11 mouse cellular contexts compared by ENCODE assay signal in genomic region chr13:98534913-98535262, GRCm38 (mm10). TPM values are rescaled to one million over a fixed set of nuclear protein-coding genes. Genes with fewer than 3 reads are reported as not detected.
A peak's percentile ranks its signal among the peaks of the same experiment; 100 is the strongest.
DNase-seq lines count a peak whose midpoint lies in the region; ATAC-seq and TF ChIP-seq lines count a peak whose summit lies in the region.
"Had no signal": no experiment of that assay in that cellular context is flagged by ENCODE, and none has a peak within 500 bp of the region (broad histone marks: within the 10 kb centered on the region; RNA-seq: fewer than 3 reads in every experiment).

No protein-coding gene starts in this region.

- peak overlapping the region; percentile 29; the same call in 1 of the 2 replicates for H3K4me3 ChIP-seq in heart, embryonic 10.5 days
- no peak overlapping the region for H3K4me3 ChIP-seq in lung, embryonic 14.5 days (ENCODE audit: low read depth, low read length)
- H3K4me3 ChIP-seq in intestine, postnatal 0 days (ENCODE audit: low read depth, low read length): no peak overlapping the region
- no peak overlapping the region for H3K4me3 ChIP-seq in stomach, embryonic 14.5 days (ENCODE audit: low read depth, low read length)
- H3K4me3 ChIP-seq: neural tube, embryonic 12.5 days had no signal

- H3K9ac ChIP-seq in lung, embryonic 14.5 days: no peak overlapping the region
- no peak overlapping the region for H3K9ac ChIP-seq in intestine, postnatal 0 days (ENCODE audit: low read depth, low read length)
- H3K9ac ChIP-seq in stomach, embryonic 14.5 days (replicated peaks; ENCODE audit: low read depth, low read length): no peak overlapping the region
- H3K9ac ChIP-seq: neural tube, embryonic 12.5 days had no signal

- intact Hi-C loops in heart, postnatal 10 days (cut with DNase I): no loop called here

- peak; percentile 68 for DNase-seq in heart, embryonic 10.5 days (ENCODE audit: low spot score)
- DNase-seq in heart, postnatal 10 days: no peak
- no peak for DNase-seq in lung, embryonic 14.5 days
- no peak for DNase-seq in lung, postnatal 10 days
- DNase-seq: thymus, postnatal 36 days had no signal

- H3K27ac ChIP-seq in heart, embryonic 10.5 days: peak overlapping the region; percentile 50
- H3K27ac ChIP-seq in lung, embryonic 14.5 days (ENCODE audit: low read depth): peak overlapping the region; percentile 6; the same call in 1 of the 2 replicates
- H3K27ac ChIP-seq in intestine, postnatal 0 days (ENCODE audit: low read depth, low read length): no peak overlapping the region
- peak overlapping the region; percentile 29; the same call in 1 of the 2 replicates for H3K27ac ChIP-seq in stomach, embryonic 14.5 days (ENCODE audit: low read length)
- H3K27ac ChIP-seq: neural tube, embryonic 12.5 days had no signal

- ATAC-seq in lung, embryonic 14.5 days (ENCODE audit: insufficient read depth): 0 out of 2 replicates have a peak, but pooled peaks have one; percentile 33
- peak; percentile 32; the same call in 1 of the 2 replicates for ATAC-seq in intestine, postnatal 0 days
- peak; percentile 50; the same call in 1 of the 2 replicates for ATAC-seq in stomach, embryonic 14.5 days (ENCODE audit: insufficient number of reproducible peaks, insufficient read depth, low FRiP score, low read depth)
- no peak for ATAC-seq in erythroid progenitor cell, adult 5-6 weeks (replicated peaks; ENCODE audit: low FRiP score, poor library complexity, severe bottlenecking)
- no peak for ATAC-seq in megakaryocyte, adult 5-6 weeks (ENCODE audit: poor library complexity, severe bottlenecking)
- ATAC-seq: CD4-positive, CD25-positive, alpha-beta regulatory T cell, adult 4 months had no signal

- H3K36me3 ChIP-seq in heart, embryonic 10.5 days: no peaks in the 10 kb centered on the region
- no peaks in the 10 kb centered on the region for H3K36me3 ChIP-seq in lung, embryonic 14.5 days (ENCODE audit: insufficient read depth)
- H3K36me3 ChIP-seq in intestine, postnatal 0 days (ENCODE audit: control insufficient read depth, insufficient read depth): no peaks in the 10 kb centered on the region
- H3K36me3 ChIP-seq in stomach, embryonic 14.5 days (ENCODE audit: control insufficient read depth, insufficient read depth, low read length): no peaks in the 10 kb centered on the region
- H3K36me3 ChIP-seq: neural tube, embryonic 12.5 days had no signal

- H3K27me3 ChIP-seq in heart, embryonic 10.5 days (ENCODE audit: insufficient read depth, poor library complexity, severe bottlenecking): no peaks in the 10 kb centered on the region; the same call in 1 of the 2 replicates
- 0 out of 2 replicates have a peak, but pooled peaks cover 5% of the 10 kb centered on the region for H3K27me3 ChIP-seq in lung, embryonic 14.5 days (ENCODE audit: insufficient read depth, low read length)
- 0 out of 2 replicates have a peak, but pooled peaks cover 4% of the 10 kb centered on the region for H3K27me3 ChIP-seq in intestine, postnatal 0 days (replicated peaks; ENCODE audit: control insufficient read depth, insufficient read depth, low read length)
- no peaks in the 10 kb centered on the region for H3K27me3 ChIP-seq in stomach, embryonic 14.5 days (ENCODE audit: control insufficient read depth, insufficient read depth, low read length)

- peaks cover 5% of the 10 kb centered on the region; the same call in 1 of the 2 replicates for H3K9me3 ChIP-seq in heart, embryonic 10.5 days
- H3K9me3 ChIP-seq in lung, embryonic 14.5 days (ENCODE audit: low read depth, low read length): no peaks in the 10 kb centered on the region
- H3K9me3 ChIP-seq in intestine, postnatal 0 days (ENCODE audit: control insufficient read depth): 0 out of 2 replicates have a peak, but pooled peaks cover 3% of the 10 kb centered on the region
- H3K9me3 ChIP-seq in stomach, embryonic 14.5 days (ENCODE audit: control insufficient read depth, low read depth, low read length): no peaks in the 10 kb centered on the region

- no peak for TF ChIP-seq CTCF in lung, embryonic 14.5 days (IDR thresholded peaks at IDR 0.05; ENCODE audit: low read depth)
- no peak for TF ChIP-seq CTCF in intestine, postnatal 0 days (IDR thresholded peaks at IDR 0.05; ENCODE audit: low read depth)

- peak overlapping the region; percentile 50 for H3K4me2 ChIP-seq in lung, embryonic 14.5 days
- peak overlapping the region; percentile 56 for H3K4me2 ChIP-seq in intestine, postnatal 0 days (replicated peaks; ENCODE audit: low read depth)
- H3K4me2 ChIP-seq in stomach, embryonic 14.5 days (replicated peaks; ENCODE audit: low read depth, low read length): peak overlapping the region; percentile 33

- 45% methylated on average over 2 of the region's 2 CpGs for WGBS in heart, embryonic 10.5 days
- WGBS in lung, embryonic 14.5 days: 27% methylated on average over 2 of the region's 2 CpGs
- 24% methylated on average over 2 of the region's 2 CpGs for whole genome bisulfite sequencing in intestine, postnatal 0 days
- WGBS in stomach, embryonic 14.5 days: 7% methylated on average over 2 of the region's 2 CpGs

- peaks cover 48% of the 10 kb centered on the region for H3K4me1 ChIP-seq in heart, embryonic 10.5 days
- peaks cover 11% of the 10 kb centered on the region for H3K4me1 ChIP-seq in lung, embryonic 14.5 days (ENCODE audit: insufficient read depth)
- H3K4me1 ChIP-seq in intestine, postnatal 0 days (replicated peaks; ENCODE audit: control insufficient read depth, insufficient read depth, low read length): no peaks in the 10 kb centered on the region; the same call in 1 of the 2 replicates
- H3K4me1 ChIP-seq in stomach, embryonic 14.5 days (ENCODE audit: control insufficient read depth, insufficient read depth, low read length): peaks cover 18% of the 10 kb centered on the region; the same call in 1 of the 2 replicates

RNA-seq across cellular contexts. Expression of gene Gm10320, which starts 43.1 kb away (rescaled TPM):
- polyA plus RNA-seq in heart, embryonic 10.5 days (2016; fragmentation: Nextera tagmentation; extraction: Ambion mirVana): 0.48 and 0.82 TPM in 2 replicates
- not detected for total RNA-seq in heart, postnatal 10 days (2021)
- polyA plus RNA-seq in lung, embryonic 14.5 days (2014; fragmentation: Nextera tagmentation; extraction: Ambion mirVana): 1.8 TPM in 2 replicates
- polyA plus RNA-seq in intestine, postnatal 0 days (2015; fragmentation: Nextera tagmentation; extraction: Ambion mirVana): 1.9 and 2.4 TPM in 2 replicates
- polyA plus RNA-seq in stomach, embryonic 14.5 days (2014; fragmentation: Nextera tagmentation; extraction: Ambion mirVana): 1.2 and 1.4 TPM in 2 replicates
- total RNA-seq in erythroid progenitor cell, adult 5-6 weeks (2015; ENCODE audit: low replicate concordance): not detected in 2 replicates
- 0.45 TPM in 1 of 2 replicates, not detected in the other for total RNA-seq in erythroid progenitor cell, adult 5-6 weeks (2017; ENCODE audit: low replicate concordance)
- total RNA-seq in megakaryocyte, adult 5-6 weeks (2015): 7.3 and 8.9 TPM in 2 replicates
- 0.65 and 0.66 TPM in 2 replicates for total RNA-seq in megakaryocyte, adult 5-6 weeks (2017)

Comparison
In these comparisons a context has a peak if more than half of its experiments do, and no peak if none do; other contexts are left out.
1. ATAC-seq: peak in lung, embryonic 14.5 days (single experiment), intestine, postnatal 0 days (single experiment) and stomach, embryonic 14.5 days (single experiment); none in erythroid progenitor cell, adult 5-6 weeks (single experiment) and megakaryocyte, adult 5-6 weeks (single experiment).
2. Peak in every context shown above with its lines, with median percentiles within 50 percentile points of each other: H3K4me2 ChIP-seq.